Mouse (Mus musculus) central nervous system, embryonic 18 days (tissue): ENCODE results near the gene Olfr435. TPM values are rescaled to one million over a fixed set of nuclear protein-coding genes. Genes with fewer than 3 reads are reported as not detected.

Experiments
- polyA plus RNA-seq: library from polyadenylated mRNA; depleted of rRNA; stranded (reverse); fragments of >200 nt; gene quantifications from 2 replicates; pipeline ENCODE4 v1.2.3, GENCODE M21; 2012; rRNA removed

Olfr435 gene
- polyA plus RNA-seq = not detected in 2 replicates

DNA sequence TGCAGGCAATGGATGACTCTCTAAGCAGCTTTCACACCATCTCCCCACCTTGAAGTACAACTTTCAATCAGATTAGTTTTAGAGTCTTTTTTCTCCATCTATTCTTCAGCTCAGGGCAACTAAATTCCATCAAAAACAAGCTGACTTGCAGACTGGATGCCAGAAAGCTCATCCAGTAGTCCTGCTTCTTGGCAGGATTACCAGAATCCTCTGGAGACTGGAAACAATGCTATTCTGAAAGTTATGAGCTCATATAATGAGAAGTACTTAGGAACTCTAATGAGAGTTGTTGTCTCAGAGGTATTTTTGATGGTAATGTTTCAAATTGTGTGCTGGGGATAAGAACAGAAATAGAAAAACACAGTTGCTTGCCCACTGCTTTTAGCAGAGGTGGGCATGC lies at the start of gene Olfr435:
TSS of gene Olfr435 (plus strand) at position 366 of the 400 bp plus-strand sequence.

GRCm38 (mm10) chr6:43162982-43163381 lies 34.0 kb upstream of the Olfr435 start, which contains the start of gene Olfr437:
Gene Olfr437, plus strand, starts transcription at chr6:43163282.

GRCm38 (mm10) chr6:43171840-43172239 lies 25.1 kb upstream of the Olfr435 start, which contains the start of gene Olfr13:
Gene Olfr13, plus strand, starts transcription at chr6:43172140.

GRCm38 (mm10) chr6:43212873-43213272 lies 15.9 kb downstream of the Olfr435 start, which contains the start of gene Olfr434:
Gene Olfr434, plus strand, starts transcription at chr6:43213021.

GRCm38 (mm10) chr6:43231255-43231654 lies 34.3 kb downstream of the Olfr435 start, which contains the start of gene Olfr47:
Gene Olfr47, plus strand, starts transcription at chr6:43231529.

Other genes with a start within 250 kb of the Olfr435 start
- gene Olfr444, start 248.1 kb upstream of the Olfr435 start, polyA plus RNA-seq = not detected in 2 replicates
- gene Olfr441, start 90.8 kb upstream of the Olfr435 start, polyA plus RNA-seq = 0.03 TPM in 1 of 2 replicates, not detected in the other
- gene Olfr237-ps1, start 50.6 kb upstream of the Olfr435 start, polyA plus RNA-seq = 0.05 and 0.08 TPM in 2 replicates
- gene Olfr437, start 33.9 kb upstream of the Olfr435 start, polyA plus RNA-seq = not detected in 2 replicates
- gene Olfr13, start 25.0 kb upstream of the Olfr435 start, polyA plus RNA-seq = 0.01 TPM in 2 replicates
- gene Olfr434, start 15.9 kb downstream of the Olfr435 start, polyA plus RNA-seq = not detected in 2 replicates
- not detected in 2 replicates for gene Olfr47, start 34.4 kb downstream of the Olfr435 start, polyA plus RNA-seq
- 3.7 and 4.3 TPM in 2 replicates for gene Arhgef5, start 68.4 kb downstream of the Olfr435 start, polyA plus RNA-seq
- 0.04 and 0.07 TPM in 2 replicates for gene Nobox, start 112.4 kb downstream of the Olfr435 start, polyA plus RNA-seq